Mouse (Mus musculus) urinary bladder, postnatal 4 days (tissue): ENCODE results near the gene Olfr159.
A peak's percentile ranks its signal among the peaks of the same experiment; 100 is the strongest.

Source experiments
- DNase-seq, 2 experiments: peaks; one replicate each; pipeline ENCODE4 v3.0.0; 2021 to 2022; ENCODE audit warnings: low spot score in 2 of 2

Gene Olfr159

GRCm38 (mm10) chr4:43729794-43730550, 40.8 kb downstream of the Olfr159 start, which contains the start of gene Spaar:
TSS of gene Spaar (plus strand) at chr4:43730034.
- DNase-seq, result peak in 1 of 2 experiments; percentile 42

GRCm38 (mm10) chr4:43729126-43729525, 41.7 kb downstream of the Olfr159 start:
- DNase-seq, result no peak

- peak in 1 of 2 experiments; percentile 53 for DNase-seq
Measured at GRCm38 (mm10) chr4:43728576-43728954, 42.2 kb downstream of the Olfr159 start.

- peak in 1 of 2 experiments; percentile 33 for DNase-seq
Measured at GRCm38 (mm10) chr4:43727718-43728575, 42.9 kb downstream of the Olfr159 start.

GRCm38 (mm10) chr4:43726995-43727394, 43.8 kb downstream of the Olfr159 start, which contains the start of gene Hrct1:
TSS of gene Hrct1 (plus strand) at chr4:43727188.
- DNase-seq, result peak; percentile 78 to 82

- no peak for DNase-seq
Measured at GRCm38 (mm10) chr4:43726228-43726993, 44.4 kb downstream of the Olfr159 start.

GRCm38 (mm10) chr4:43724764-43725163, 46.0 kb downstream of the Olfr159 start:
- DNase-seq, result no peak

GRCm38 (mm10) chr4:43722191-43722590, 48.6 kb downstream of the Olfr159 start:
- no peak for DNase-seq

GRCm38 (mm10) chr4:43720491-43721228, 50.1 kb downstream of the Olfr159 start:
- no peak for DNase-seq
